Mouse (Mus musculus) liver, adult 2 months (tissue): ENCODE measurements around the gene 2810408A11Rik.
A peak's percentile ranks its signal among the peaks of the same experiment; 100 is the strongest.

ENCODE experiments used
- CTCF ChIP-seq: fragments of 200-500 bp; IDR thresholded peaks from 2 replicates; pipeline ENCODE4 v1.5.1; 2011; ENCODE audit warnings: low read depth, low read length, control low read depth
- POLR2A ChIP-seq: fragments of 200-500 bp; IDR thresholded peaks from 2 replicates; pipeline ENCODE4 v1.6.1; 2011; ENCODE audit warnings: low read length, control low read depth; ENCODE audit not compliant: insufficient read depth; ENCODE audit errors: extremely low read depth

DNA sequence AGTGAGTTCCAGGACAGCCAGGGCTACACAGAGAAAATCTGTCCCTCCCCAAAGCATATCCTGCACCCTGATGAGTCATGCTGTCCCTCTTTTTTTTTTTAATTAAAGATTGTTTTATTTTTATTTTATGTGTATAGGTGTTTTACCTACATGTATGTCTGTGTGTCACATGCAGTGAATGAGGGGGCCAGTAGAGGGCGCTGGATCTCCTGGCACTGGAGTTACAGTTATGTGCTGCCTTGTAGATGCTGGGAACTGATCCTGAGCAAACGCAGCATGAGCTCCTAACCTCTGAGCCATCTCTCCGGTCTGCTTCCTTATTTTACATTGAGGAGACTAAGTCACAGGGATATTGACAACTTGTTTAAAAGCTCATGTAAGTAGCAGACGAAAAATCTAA is 17.7 kb downstream of the 2810408A11Rik start:
- TF ChIP-seq POLR2A (no peak), CTCF (peak; percentile 53; the same call in 1 of the 2 replicates)
